Mouse (Mus musculus): ENCODE data around the gene Sec22a. TPM values are rescaled to one million over a fixed set of nuclear protein-coding genes. Genes with fewer than 3 reads are reported as not detected.

The Sec22a gene
- polyA plus RNA-seq, 1 experiment = 28.1 TPM

Other genes starting within 250 kb of the Sec22a start
- gene Adcy5, start 209.0 kb downstream of the Sec22a start, polyA plus RNA-seq (2012; rRNA removed) = 57.9 and 78.1 TPM in 2 replicates
- gene Pdia5, start 127.0 kb upstream of the Sec22a start, polyA plus RNA-seq (2012; rRNA removed) = 15.6 and 18.6 TPM in 2 replicates
- 0.59 and 1.9 TPM in 2 replicates for gene Sema5b, start 177.2 kb upstream of the Sec22a start, polyA plus RNA-seq (2012; rRNA removed)